Mouse (Mus musculus): ENCODE measurements around the gene C1rl.

C1rl gene

GRCm38 (mm10) chr6:124464305-124465271, 28.3 kb upstream of the C1rl start, which contains the start of gene Clstn3:
TSS of gene Clstn3 (minus strand) at chr6:124464794.
- TF ChIP-seq GATA4 (IDR thresholded peaks at IDR 0.05; ENCODE audit: insufficient replicate concordance, low read length), result no peak

GRCm38 (mm10) chr6:124465299-124465698, 27.6 kb upstream of the C1rl start:
- no peak for TF ChIP-seq GATA4 (IDR thresholded peaks at IDR 0.05; ENCODE audit: insufficient replicate concordance, low read length)

- no peak for TF ChIP-seq GATA4 (IDR thresholded peaks at IDR 0.05; ENCODE audit: insufficient replicate concordance, low read length)
Observed at GRCm38 (mm10) chr6:124465729-124466128, 27.2 kb upstream of the C1rl start.

- TF ChIP-seq GATA4 (IDR thresholded peaks at IDR 0.05; ENCODE audit: insufficient replicate concordance, low read length), result no peak
Observed at GRCm38 (mm10) chr6:124471121-124471520, 21.8 kb upstream of the C1rl start.

- no peak for TF ChIP-seq GATA4 (IDR thresholded peaks at IDR 0.05; ENCODE audit: insufficient replicate concordance, low read length)
Observed at GRCm38 (mm10) chr6:124472801-124473200, 20.1 kb upstream of the C1rl start.

GRCm38 (mm10) chr6:124474621-124475020, 18.3 kb upstream of the C1rl start:
- TF ChIP-seq GATA4 (IDR thresholded peaks at IDR 0.05; ENCODE audit: insufficient replicate concordance, low read length), result no peak

GRCm38 (mm10) chr6:124476216-124476615, 16.7 kb upstream of the C1rl start:
- TF ChIP-seq GATA4 (IDR thresholded peaks at IDR 0.05; ENCODE audit: insufficient replicate concordance, low read length), result no peak

GRCm38 (mm10) chr6:124476796-124477195, 16.1 kb upstream of the C1rl start:
- TF ChIP-seq GATA4 (IDR thresholded peaks at IDR 0.05; ENCODE audit: insufficient replicate concordance, low read length), result no peak

- TF ChIP-seq GATA4 (IDR thresholded peaks at IDR 0.05; ENCODE audit: insufficient replicate concordance, low read length), result no peak
Observed at GRCm38 (mm10) chr6:124477221-124477655, 15.7 kb upstream of the C1rl start.

GRCm38 (mm10) chr6:124477922-124478651, 14.8 kb upstream of the C1rl start:
- TF ChIP-seq GATA4 (IDR thresholded peaks at IDR 0.05; ENCODE audit: insufficient replicate concordance, low read length), result no peak; the same call in 1 of the 2 replicates

- TF ChIP-seq GATA4 (IDR thresholded peaks at IDR 0.05; ENCODE audit: insufficient replicate concordance, low read length), result no peak
Observed at GRCm38 (mm10) chr6:124478874-124479572, 13.9 kb upstream of the C1rl start.

GRCm38 (mm10) chr6:124479573-124479930, 13.4 kb upstream of the C1rl start:
- TF ChIP-seq GATA4 (IDR thresholded peaks at IDR 0.05; ENCODE audit: insufficient replicate concordance, low read length), result no peak

- TF ChIP-seq GATA4 (IDR thresholded peaks at IDR 0.05; ENCODE audit: insufficient replicate concordance, low read length), result no peak
Observed at GRCm38 (mm10) chr6:124480295-124480694, 12.6 kb upstream of the C1rl start.

- no peak for TF ChIP-seq GATA4 (IDR thresholded peaks at IDR 0.05; ENCODE audit: insufficient replicate concordance, low read length)
Observed at GRCm38 (mm10) chr6:124481571-124481970, 11.3 kb upstream of the C1rl start.

GRCm38 (mm10) chr6:124484851-124485250, 8.1 kb upstream of the C1rl start:
- TF ChIP-seq GATA4 (IDR thresholded peaks at IDR 0.05; ENCODE audit: insufficient replicate concordance, low read length), result no peak

Measured in liver, adult (tissue).